In genomic region chr7:5080010-5080751, GRCm38 (mm10) we compare ENCODE assay signal across 8 mouse cellular contexts. TPM values are rescaled to one million over a fixed set of nuclear protein-coding genes. Genes with fewer than 3 reads are reported as not detected.
DNase-seq lines count a peak whose midpoint lies in the region; ATAC-seq and TF ChIP-seq lines count a peak whose summit lies in the region.

Gene Epn1 (plus strand): TSS chr7:5080235.

- ATAC-seq in forebrain, embryonic 13.5 days, result peak; percentile 98
- ATAC-seq in liver, postnatal 0 days, result peak; percentile 94
- ATAC-seq in neural tube, embryonic 14.5 days (ENCODE audit: low read depth), result peak; percentile 98

- H3K4me1 ChIP-seq in E14TG2a.4 (replicated peaks; ENCODE audit: low read depth, low read length), result peaks cover 68% of the 10 kb centered on the region
- H3K4me1 ChIP-seq in forebrain, embryonic 13.5 days, result peaks cover 20% of the 10 kb centered on the region
- H3K4me1 ChIP-seq in liver, postnatal 0 days (ENCODE audit: insufficient read depth), result peaks cover 38% of the 10 kb centered on the region
- peaks cover 12% of the 10 kb centered on the region; the same call in 1 of the 2 replicates for H3K4me1 ChIP-seq in neural tube, embryonic 14.5 days (ENCODE audit: control insufficient read depth, insufficient read depth, low read length)

- DNase-seq in c-Kit-positive CD71-positive TER-119-positive erythroid progenitor cells, embryonic 14.5 days (ENCODE audit: low spot score), result peak; percentile 92
- peak; percentile 97 to 98 for DNase-seq in heart, postnatal 10 days
- DNase-seq in large intestine, adult 2 months (ENCODE audit: low read depth, low spot score), result peak; percentile 85
- peak; percentile 98 for DNase-seq in liver, postnatal 0 days
- peak; percentile 96 for DNase-seq in testis, postnatal 10 days (ENCODE audit: low spot score)

- TF ChIP-seq EP300 in liver, postnatal 0 days (IDR thresholded peaks at IDR 0.05; ENCODE audit: low read depth), result peak; percentile 40; the same call in 1 of the 2 replicates

- H3K36me3 ChIP-seq in E14TG2a.4 (ENCODE audit: insufficient read depth, low read length), result peaks cover 71% of the 10 kb centered on the region
- peaks cover 63% of the 10 kb centered on the region for H3K36me3 ChIP-seq in forebrain, embryonic 13.5 days (ENCODE audit: poor library complexity, severe bottlenecking)
- peaks cover 51% of the 10 kb centered on the region for H3K36me3 ChIP-seq in liver, postnatal 0 days (replicated peaks; ENCODE audit: insufficient read depth, low read length)
- peaks cover 38% of the 10 kb centered on the region for H3K36me3 ChIP-seq in neural tube, embryonic 14.5 days (ENCODE audit: control insufficient read depth, insufficient read depth, low read length)

- H3K4me3 ChIP-seq in E14TG2a.4 (replicated peaks; ENCODE audit: low read length), result peak within 1 kb of the TSS; percentile 98
- peak within 1 kb of the TSS; percentile 98 for H3K4me3 ChIP-seq in forebrain, embryonic 13.5 days
- H3K4me3 ChIP-seq in liver, postnatal 0 days (ENCODE audit: low read depth, low read length), result peak within 1 kb of the TSS; percentile 90
- peak within 1 kb of the TSS; percentile 93 for H3K4me3 ChIP-seq in neural tube, embryonic 14.5 days (ENCODE audit: low read depth, low read length)

- no peaks in the 10 kb centered on the region for H3K27me3 ChIP-seq in E14TG2a.4 (ENCODE audit: insufficient read depth, low read length)
- no peaks in the 10 kb centered on the region for H3K27me3 ChIP-seq in forebrain, embryonic 13.5 days
- no peaks in the 10 kb centered on the region for H3K27me3 ChIP-seq in liver, postnatal 0 days (ENCODE audit: insufficient read depth, low read length)
- H3K27me3 ChIP-seq in neural tube, embryonic 14.5 days (ENCODE audit: control insufficient read depth, insufficient read depth, low read length), result no peaks in the 10 kb centered on the region; the same call in 1 of the 2 replicates

- no peak for TF ChIP-seq CTCF in E14TG2a.4 (conservative IDR thresholded peaks at IDR 0.05; ENCODE audit: low read length)
- TF ChIP-seq CTCF in liver, postnatal 0 days (IDR thresholded peaks at IDR 0.05; ENCODE audit: low read depth), result no peak

- 1% methylated on average over 40 of the region's 81 CpGs for WGBS in forebrain, embryonic 13.5 days
- under 1% methylated on average over 81 of the region's 81 CpGs for WGBS in large intestine, adult 2 months
- 1% methylated on average over 80 of the region's 81 CpGs for WGBS in liver, postnatal 0 days (ENCODE audit: insufficient replicate concordance)
- WGBS in neural tube, embryonic 14.5 days, result under 1% methylated on average over 77 of the region's 81 CpGs

- H3K27ac ChIP-seq in forebrain, embryonic 13.5 days, result peak within 1 kb of the TSS; percentile 88
- H3K27ac ChIP-seq in liver, postnatal 0 days (ENCODE audit: low read depth), result peak within 1 kb of the TSS; percentile 98
- peak within 1 kb of the TSS; percentile 90 for H3K27ac ChIP-seq in neural tube, embryonic 14.5 days (ENCODE audit: low read depth, low read length)

- no peaks in the 10 kb centered on the region for H3K9me3 ChIP-seq in E14TG2a.4 (ENCODE audit: low read length)
- no peaks in the 10 kb centered on the region for H3K9me3 ChIP-seq in forebrain, embryonic 13.5 days (replicated peaks)
- H3K9me3 ChIP-seq in liver, postnatal 0 days (ENCODE audit: low read length), result no peaks in the 10 kb centered on the region
- no peaks in the 10 kb centered on the region for H3K9me3 ChIP-seq in neural tube, embryonic 14.5 days (ENCODE audit: control insufficient read depth, low read length)

- peak within 1 kb of the TSS; percentile 93 for H3K4me2 ChIP-seq in forebrain, embryonic 13.5 days
- peak within 1 kb of the TSS; percentile 84 for H3K4me2 ChIP-seq in liver, postnatal 0 days (ENCODE audit: low read depth, low read length)
- peak within 1 kb of the TSS; percentile 71 for H3K4me2 ChIP-seq in neural tube, embryonic 14.5 days (ENCODE audit: low read depth, low read length)

- intact Hi-C loops in heart, postnatal 10 days (cut with DNase I), result loop anchor here (1.0 to 5.0 kb wide), 3 partner anchors 17 to 1092 kb away; partner anchors contain the start of genes Rasl2-9 and Zfp444

- peak within 1 kb of the TSS; percentile 99 for H3K9ac ChIP-seq in forebrain, embryonic 13.5 days
- peak within 1 kb of the TSS; percentile 96 for H3K9ac ChIP-seq in liver, postnatal 0 days (replicated peaks)
- peak within 1 kb of the TSS; percentile 94 for H3K9ac ChIP-seq in neural tube, embryonic 14.5 days (replicated peaks; ENCODE audit: low read depth, low read length)

RNA-seq across cellular contexts. Expression of gene Epn1, which starts in this region (rescaled TPM):
- 60.5 and 68.9 TPM in 2 replicates for polyA plus RNA-seq in forebrain, embryonic 13.5 days (2015; fragmentation: Nextera tagmentation; extraction: Ambion mirVana)
- total RNA-seq in heart, postnatal 10 days (2021), result 100 to 1,000 TPM; 194 to 209 TPM
- polyA plus RNA-seq in large intestine, adult 2 months (2012; rRNA removed), result 238 and 291 TPM in 2 replicates
- polyA plus RNA-seq in liver, postnatal 0 days (2015; fragmentation: Nextera tagmentation; extraction: Ambion mirVana), result 34.7 and 38.0 TPM in 2 replicates
- polyA plus RNA-seq in neural tube, embryonic 14.5 days (2014; fragmentation: Nextera tagmentation; extraction: Ambion mirVana), result 97.9 and 112 TPM in 2 replicates

Comparison
In these comparisons a context has a peak if more than half of its experiments do, and no peak if none do; other contexts are left out.
1. Peak in every context shown above with its lines: DNase-seq, ATAC-seq, H3K4me3 ChIP-seq and H3K27ac ChIP-seq.